Mouse (Mus musculus) cerebellum, adult 2 months (tissue): Measurements from ENCODE around the gene Scamp3.

Experiments
- CTCF ChIP-seq: fragments of 200-500 bp; IDR thresholded peaks from 2 replicates; pipeline ENCODE4 v1.5.1; 2011; ENCODE audit warnings: low read depth, mild to moderate bottlenecking, control low read depth, low read length, moderate library complexity, borderline replicate concordance; ENCODE audit not compliant: insufficient read depth
- POLR2A ChIP-seq: fragments of 200-500 bp; IDR thresholded peaks from 2 replicates; pipeline ENCODE4 v1.6.1; 2011; ENCODE audit warnings: low read length, control low read depth, borderline replicate concordance; ENCODE audit not compliant: insufficient read depth

DNA sequence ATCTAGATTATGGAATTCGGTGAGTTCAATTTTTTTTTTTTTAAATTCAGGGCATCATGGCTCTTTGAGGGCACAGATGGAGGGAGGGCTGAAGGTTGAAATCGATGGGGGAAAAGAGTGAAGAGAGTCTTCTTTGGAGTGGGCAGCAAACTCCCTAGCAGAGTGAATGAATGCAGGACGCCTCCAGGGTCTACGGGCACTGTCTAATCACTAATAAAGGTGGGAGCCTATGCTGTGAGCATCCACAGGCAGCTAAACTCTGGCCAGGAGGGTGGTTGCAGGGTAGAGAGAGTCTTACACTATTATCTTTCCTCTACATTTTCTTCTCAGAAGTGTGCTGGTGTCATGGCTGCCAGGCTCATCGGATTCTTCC is 25.9 kb downstream of the Scamp3 start:
- no peak for TF ChIP-seq CTCF
- TF ChIP-seq POLR2A: no peak
